Mouse (Mus musculus): ENCODE measurements around the gene Elmo1. TPM values are rescaled to one million over a fixed set of nuclear protein-coding genes. Genes with fewer than 3 reads are reported as not detected.
A peak's percentile ranks its signal among the peaks of the same experiment; 100 is the strongest.

The Elmo1 gene
- polyA plus RNA-seq, 1 experiment, result 11.3 TPM

- 70% methylated on average over 11 of the region's 11 CpGs for WGBS
- peak; percentile 22 for DNase-seq (ENCODE audit: low read depth, low spot score)
Observed at GRCm38 (mm10) chr13:20406470-20407213, 316.2 kb downstream of the Elmo1 start.

DNA sequence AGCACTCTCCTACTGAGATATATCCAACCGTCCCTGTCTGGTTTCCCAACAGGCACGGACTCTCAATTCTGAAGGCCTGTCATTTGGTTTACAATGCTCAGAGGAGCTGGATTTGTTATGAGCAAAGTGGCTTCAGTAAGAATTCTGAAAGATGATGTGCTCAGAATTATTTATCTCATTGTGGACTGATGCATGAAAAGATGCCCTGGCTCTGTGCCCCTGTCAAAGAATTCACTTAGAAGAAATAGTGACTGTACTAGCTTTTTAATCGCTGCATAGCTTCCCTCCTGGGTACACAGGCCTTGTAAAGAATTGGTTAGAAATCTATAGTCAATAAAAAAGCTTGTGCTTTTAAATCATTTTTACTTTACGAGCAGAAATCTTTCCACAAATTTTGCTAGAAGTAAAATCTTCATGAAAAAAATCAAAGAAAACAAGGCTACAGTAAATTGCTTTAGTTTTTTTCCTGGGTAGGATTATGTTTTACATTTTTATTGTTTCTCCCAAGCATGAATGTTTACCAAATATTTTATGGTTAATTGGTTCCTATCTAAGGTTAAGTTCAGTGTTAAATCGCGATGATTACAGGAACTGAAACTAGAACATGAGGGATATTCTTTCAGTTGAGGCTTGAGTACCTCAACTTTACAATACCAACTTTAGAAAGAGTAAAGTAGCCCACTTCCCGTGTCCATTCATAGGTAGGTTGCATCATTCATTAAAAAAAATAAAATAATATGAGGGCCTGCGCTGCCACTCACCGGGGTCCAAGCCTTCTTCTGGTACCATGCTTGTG is 320.1 kb downstream of the Elmo1 start:
- DNase-seq (ENCODE audit: low read depth, low spot score), result no peak
- WGBS, result 82% methylated on average over 9 of the region's 9 CpGs

- 69% methylated on average over 5 of the region's 5 CpGs for WGBS
- DNase-seq (ENCODE audit: low read depth, low spot score), result no peak
Observed at GRCm38 (mm10) chr13:20416691-20417660, 326.6 kb downstream of the Elmo1 start.

GRCm38 (mm10) chr13:20430998-20431397 is 340.6 kb downstream of the Elmo1 start:
- DNase-seq (ENCODE audit: low read depth, low spot score), result no peak
- 89% methylated on average over 6 of the region's 6 CpGs for WGBS

DNA sequence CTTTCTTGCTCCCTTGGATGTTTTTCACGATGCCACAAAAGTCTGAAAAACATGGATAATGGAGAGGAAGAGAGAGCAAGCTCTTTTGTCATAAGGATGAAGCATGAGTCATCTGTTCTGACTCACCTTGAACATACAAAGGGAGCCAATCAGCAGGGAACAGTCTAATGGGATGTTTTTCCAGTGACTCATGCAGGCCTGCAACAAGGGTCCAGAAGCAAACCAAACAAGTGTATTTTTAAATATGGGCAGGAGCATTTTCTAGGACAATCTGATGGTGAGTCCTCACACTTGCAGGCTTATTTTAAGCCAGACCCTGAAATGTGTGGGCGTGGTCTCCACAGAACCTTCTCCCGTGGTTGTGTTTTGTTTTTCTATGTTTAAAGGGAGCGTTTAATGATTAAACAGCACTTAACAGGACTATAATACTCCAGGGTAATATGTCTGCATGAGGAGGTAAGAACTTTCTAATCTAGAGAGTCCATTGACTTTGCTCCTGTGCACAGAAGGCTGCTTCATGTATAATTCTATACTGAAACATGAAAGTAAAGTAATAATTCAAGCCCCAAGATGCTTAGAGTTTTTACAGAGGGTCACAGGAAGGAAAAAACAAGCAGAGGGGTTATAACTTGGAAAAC is 342.9 kb downstream of the Elmo1 start:
- WGBS, result 14% methylated on average over 4 of the region's 4 CpGs
- DNase-seq (ENCODE audit: low read depth, low spot score), result peak; percentile 64

DNA sequence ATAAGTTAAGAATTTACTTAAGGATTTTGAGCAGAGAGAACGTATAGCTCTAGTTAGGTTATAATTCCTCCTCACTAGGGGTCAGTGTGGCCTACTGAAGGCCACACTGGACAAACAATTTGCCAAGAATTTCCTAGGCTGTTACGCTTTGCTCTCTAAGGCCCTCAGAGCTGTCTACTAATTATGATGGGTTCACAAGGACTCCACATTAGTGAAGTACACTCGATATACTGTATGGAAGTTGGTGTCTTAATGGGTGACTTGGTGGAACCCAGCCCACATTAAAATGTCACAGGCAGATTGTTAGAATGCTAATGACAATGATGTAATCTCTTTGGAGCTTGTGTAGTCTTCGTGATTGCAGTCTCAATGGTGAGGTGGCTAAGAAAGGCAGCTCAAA is 343.7 kb downstream of the Elmo1 start:
- WGBS, result 64% methylated on average over 4 of the region's 4 CpGs
- no peak for DNase-seq (ENCODE audit: low read depth, low spot score)

GRCm38 (mm10) chr13:20439488-20439887 is 349.1 kb downstream of the Elmo1 start:
- no peak for DNase-seq (ENCODE audit: low read depth, low spot score)
- 70% methylated on average over 1 of the region's 1 CpGs for WGBS

DNA sequence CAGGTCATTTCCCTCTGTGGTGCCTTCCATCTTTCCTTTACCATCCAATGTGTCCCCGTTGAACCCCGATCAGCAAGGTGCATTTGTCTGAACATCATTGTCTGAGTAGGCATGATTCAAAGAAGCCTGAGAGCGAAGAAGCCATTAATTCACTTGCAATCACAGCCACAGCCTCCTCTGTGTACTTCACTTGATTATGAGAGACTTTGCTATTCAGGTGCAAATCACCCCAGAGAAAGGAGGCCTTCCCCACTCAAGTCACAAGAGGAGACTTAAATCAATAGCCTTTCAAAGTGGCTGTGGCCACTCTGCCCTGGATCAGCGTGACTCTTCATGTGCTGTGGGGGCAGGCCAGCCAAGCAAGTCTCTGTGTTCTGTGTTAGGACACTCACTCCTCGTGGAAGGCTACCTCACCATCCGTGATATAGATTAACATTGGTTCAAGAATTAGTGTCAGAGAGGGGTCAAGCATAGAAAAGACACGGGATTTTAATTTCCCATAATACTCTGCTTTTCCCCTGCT is 360.5 kb downstream of the Elmo1 start:
- DNase-seq (ENCODE audit: low read depth, low spot score), result no peak
- WGBS, result 93% methylated on average over 7 of the region's 7 CpGs

DNA sequence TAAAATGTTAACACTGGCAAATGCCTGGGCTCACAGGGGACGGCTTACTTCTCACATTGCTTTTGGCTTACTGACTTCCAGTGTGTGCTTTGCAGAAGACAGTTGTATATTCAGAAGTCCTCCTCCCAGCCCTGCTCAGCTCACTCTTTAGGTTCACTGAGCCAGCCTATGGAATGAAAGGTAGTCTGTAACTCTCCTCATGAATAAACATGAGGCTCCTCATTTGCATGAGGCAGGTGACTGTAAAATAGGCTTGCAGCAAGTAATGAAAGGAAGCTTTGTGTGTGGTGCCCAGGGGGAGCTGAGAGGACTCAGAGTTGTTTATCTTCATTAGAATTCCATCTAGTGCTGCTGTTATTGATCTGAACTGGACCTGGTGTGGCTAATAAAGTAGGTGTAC is 364.0 kb downstream of the Elmo1 start:
- no peak for DNase-seq (ENCODE audit: low read depth, low spot score)
- WGBS, result 88% methylated on average over 1 of the region's 1 CpGs

DNA sequence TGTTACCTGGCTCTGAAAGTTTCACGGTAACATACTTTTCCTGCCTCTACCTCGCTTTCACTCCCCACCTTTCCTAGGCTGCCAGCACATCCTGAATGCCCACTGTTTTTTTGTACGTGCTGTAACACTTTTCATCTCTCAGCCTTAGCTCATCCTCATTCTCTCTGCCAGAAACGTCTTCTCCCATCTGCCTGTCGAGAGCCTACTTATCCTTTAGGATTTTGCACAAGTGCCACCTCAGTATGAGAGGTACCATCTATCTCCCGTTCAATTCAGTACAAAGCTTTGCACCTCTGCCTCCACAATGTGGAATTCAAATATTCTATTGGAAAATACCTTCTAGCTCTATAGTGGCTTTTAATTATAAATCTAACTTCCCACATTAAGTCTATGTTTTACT is 369.7 kb downstream of the Elmo1 start:
- WGBS, result 92% methylated on average over 6 of the region's 6 CpGs
- DNase-seq (ENCODE audit: low read depth, low spot score), result no peak

DNA sequence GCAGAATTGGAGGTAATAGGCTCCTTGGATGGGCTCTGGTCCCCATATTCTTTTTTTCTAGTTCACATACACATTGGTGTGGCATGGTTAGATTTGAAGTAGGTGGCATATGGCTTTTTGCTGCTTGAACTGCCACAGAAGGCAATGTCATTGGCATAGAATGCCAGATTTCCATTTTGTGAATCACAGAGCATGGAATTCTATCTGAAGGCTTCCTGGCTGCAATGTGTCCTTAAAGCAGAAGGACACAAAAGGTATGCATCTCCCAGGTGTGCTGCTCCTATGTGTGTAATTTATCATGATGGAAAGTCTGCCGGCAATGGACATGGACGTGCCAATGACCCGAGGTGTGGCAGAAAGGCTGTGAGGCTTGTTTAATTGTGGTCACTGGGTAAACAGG is 371.2 kb downstream of the Elmo1 start:
- DNase-seq (ENCODE audit: low read depth, low spot score), result no peak
- 81% methylated on average over 3 of the region's 3 CpGs for WGBS

DNA sequence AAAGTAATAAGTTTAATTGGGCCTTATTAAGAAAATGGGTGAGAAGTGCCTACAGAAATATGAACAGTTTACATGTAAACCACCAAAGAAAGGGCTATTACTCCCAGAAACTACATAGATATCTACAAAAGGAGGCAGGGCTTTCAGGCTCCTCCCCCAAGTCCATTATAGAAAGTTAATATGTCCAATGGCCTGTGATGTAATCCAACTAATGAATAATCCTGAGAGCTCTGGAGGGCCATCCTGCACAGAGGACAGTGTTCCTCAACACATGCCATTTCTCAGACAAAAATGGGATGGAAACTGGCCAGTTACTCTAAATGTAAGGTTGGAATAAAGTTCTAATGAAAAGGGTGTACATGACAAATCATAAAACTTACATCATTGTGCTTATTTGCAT is 373.8 kb downstream of the Elmo1 start:
- no peak for DNase-seq (ENCODE audit: low read depth, low spot score)

DNA sequence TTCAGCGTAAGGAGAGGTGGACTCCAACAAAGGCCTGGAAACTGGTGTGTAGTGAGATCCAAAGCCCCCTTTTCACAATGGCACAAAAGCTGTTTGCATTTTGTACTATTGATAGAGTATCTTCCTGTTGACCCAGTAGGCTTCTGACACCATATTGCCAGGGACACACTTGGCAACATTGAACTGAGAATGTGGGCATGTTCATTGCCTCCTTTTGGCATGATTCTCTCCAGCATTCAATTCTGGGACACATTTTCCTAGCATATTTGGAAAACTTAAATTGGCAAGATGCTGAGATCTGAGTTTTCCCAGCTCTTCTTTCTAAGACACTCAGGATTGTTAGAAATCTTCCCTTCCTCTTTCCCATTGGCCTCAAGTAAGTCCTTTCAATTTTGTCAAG is 377.0 kb downstream of the Elmo1 start:
- DNase-seq (ENCODE audit: low read depth, low spot score), result no peak
- WGBS, result 98% methylated on average over 1 of the region's 1 CpGs

DNA sequence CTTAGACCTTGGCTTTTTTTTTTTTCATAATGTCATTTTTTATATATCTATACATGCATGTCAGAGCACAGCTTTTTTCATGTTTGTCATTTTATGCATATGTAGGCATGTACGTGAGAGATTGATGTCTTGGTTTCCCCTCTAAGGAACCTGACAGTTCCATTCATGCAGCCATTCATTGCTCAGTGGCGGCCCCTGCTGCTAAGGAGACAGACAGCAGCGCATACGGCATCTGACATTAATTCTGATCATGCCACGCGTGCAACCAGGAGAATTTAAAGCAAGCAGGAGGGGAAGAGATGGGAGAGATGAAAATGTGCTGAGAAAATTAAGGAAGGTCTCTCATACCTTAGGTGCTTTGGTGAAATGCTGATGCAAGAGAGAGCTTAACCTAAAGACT is 381.3 kb downstream of the Elmo1 start:
- DNase-seq (ENCODE audit: low read depth, low spot score), result no peak
- WGBS, result 18% methylated on average over 6 of the region's 6 CpGs

DNA sequence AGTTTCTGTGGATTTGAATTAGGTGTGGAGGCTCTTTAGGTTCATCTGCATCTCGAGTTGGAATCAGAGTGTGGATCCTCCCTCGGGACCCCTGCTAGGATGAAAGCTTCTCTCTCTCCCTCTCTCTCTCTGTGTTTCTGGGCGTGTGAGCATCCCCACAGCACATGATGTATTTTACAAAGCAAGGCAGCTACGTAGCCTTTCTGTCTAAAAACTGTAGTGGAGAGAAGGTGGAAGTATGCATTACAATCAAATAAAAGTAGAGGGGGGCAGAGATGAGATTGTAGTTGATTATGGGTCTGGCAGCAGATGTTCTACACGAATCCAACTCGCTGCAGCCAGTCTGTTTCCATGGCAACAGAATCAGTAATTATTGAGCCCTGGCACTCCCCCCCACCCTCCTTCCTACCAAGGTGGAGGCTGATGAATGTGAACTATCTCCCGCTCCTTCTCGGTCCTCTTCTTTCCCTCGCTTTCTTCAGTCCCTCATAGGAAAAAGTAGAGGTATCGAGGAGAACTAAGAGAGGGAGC is 382.0 kb downstream of the Elmo1 start:
- no peak for DNase-seq (ENCODE audit: low read depth, low spot score)
- 74% methylated on average over 10 of the region's 10 CpGs for WGBS

DNA sequence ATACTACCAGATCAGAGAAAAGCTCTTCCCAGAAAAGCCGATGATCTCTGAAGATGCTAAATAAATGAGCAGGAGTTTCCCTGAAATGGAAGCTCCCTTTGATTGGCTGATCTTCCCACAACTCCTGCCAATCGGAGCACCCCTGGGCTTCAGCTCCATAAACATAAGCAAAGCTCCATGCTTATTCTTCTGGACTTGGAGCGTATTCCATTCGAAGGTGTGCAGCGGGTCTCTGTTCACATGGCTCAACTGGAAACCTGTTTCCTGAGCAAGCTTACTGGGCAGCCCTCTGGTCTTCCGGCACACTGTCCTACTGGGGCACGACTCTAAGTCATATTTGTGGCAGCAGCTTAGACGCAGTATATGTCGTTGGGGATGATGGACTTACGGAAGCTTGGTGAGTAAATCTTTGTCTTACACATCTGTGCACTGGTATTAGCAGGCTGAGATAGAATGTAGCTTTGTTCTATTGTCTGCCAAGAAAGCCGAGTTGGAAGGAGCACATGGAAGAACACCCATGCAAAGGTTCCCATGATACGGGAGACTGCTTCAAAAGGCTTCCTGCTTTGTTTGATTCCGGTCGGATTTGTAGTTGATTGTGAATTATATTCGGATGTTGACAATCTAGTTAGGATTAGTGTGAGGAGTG is 382.6 kb downstream of the Elmo1 start:
- DNase-seq (ENCODE audit: low read depth, low spot score), result no peak
- WGBS, result 85% methylated on average over 15 of the region's 15 CpGs

DNA sequence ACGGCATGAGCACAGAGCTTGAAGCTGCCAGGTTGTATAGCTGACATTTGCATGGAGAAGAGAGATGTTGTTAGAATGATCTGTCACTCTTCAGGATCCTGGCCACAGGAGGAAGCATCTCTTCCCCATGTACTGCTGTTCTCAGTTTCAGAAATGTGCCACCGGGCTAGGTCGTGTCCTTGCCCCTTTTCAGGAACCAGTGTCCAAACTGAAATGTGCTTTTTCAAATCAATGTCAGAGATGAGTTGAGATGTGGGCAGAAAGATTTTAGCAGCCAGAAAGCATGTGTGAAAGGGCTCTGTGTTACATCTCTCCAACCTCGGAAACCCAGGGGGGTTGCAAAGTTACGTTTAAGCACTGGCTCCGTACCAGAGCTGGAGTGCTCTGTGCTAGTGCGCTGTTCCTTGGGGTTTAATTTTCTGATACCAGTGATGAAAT is 383.3 kb downstream of the Elmo1 start:
- WGBS, result 76% methylated on average over 7 of the region's 7 CpGs
- DNase-seq (ENCODE audit: low read depth, low spot score), result no peak

DNA sequence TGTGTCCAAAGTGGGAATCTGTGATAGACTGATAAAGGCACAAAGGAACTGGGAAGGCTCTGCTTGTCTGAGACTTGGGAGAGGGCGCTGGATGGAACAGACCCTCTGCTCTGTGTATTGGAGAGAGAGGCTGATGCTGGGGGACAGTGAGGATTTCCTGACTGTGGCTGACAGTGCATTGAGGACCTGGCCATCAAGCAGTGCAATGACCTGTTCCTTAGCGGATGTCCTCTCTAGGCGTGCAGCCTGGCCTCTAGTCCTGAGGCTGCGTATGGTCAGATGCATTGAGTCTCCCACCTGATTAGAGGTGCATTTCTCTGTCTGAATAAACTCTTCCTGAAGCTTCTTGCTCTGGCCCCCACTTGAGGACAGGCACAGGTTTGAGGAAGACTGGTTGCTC is 384.2 kb downstream of the Elmo1 start:
- whole genome bisulfite sequencing, result 92% methylated on average over 4 of the region's 4 CpGs

DNA sequence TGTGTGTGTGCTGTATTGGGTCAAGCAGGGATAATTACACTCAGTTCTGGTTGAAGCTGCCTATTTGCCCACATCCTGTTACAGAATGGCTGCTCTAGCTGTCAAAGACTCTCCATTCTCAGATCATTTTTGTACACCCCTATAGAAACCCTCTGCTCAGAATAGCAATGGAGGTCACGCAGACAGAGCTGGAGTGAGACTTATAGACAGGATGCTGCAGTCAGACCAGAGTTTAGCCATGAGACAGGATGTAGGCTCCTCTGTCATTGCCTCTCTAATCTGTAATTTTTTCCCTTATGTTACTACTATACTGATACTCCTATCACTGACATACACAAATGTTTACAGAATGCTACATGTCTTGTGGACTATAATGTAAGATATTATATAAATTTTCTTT is 391.4 kb downstream of the Elmo1 start:
- no peak for DNase-seq (ENCODE audit: low read depth, low spot score)
- 97% methylated on average over 1 of the region's 1 CpGs for WGBS

More for the DNA sequence above, 384.2 kb downstream of the Elmo1 start:
- no peak for DNase-seq (ENCODE audit: low read depth, low spot score)
